Mouse (Mus musculus): ENCODE data around the gene Dlk1. TPM values are rescaled to one million over a fixed set of nuclear protein-coding genes. Genes with fewer than 3 reads are reported as not detected.

The Dlk1 gene
- total and polyA plus RNA-seq, 2 experiments = 0.05 TPM; not detected in 1

DNA sequence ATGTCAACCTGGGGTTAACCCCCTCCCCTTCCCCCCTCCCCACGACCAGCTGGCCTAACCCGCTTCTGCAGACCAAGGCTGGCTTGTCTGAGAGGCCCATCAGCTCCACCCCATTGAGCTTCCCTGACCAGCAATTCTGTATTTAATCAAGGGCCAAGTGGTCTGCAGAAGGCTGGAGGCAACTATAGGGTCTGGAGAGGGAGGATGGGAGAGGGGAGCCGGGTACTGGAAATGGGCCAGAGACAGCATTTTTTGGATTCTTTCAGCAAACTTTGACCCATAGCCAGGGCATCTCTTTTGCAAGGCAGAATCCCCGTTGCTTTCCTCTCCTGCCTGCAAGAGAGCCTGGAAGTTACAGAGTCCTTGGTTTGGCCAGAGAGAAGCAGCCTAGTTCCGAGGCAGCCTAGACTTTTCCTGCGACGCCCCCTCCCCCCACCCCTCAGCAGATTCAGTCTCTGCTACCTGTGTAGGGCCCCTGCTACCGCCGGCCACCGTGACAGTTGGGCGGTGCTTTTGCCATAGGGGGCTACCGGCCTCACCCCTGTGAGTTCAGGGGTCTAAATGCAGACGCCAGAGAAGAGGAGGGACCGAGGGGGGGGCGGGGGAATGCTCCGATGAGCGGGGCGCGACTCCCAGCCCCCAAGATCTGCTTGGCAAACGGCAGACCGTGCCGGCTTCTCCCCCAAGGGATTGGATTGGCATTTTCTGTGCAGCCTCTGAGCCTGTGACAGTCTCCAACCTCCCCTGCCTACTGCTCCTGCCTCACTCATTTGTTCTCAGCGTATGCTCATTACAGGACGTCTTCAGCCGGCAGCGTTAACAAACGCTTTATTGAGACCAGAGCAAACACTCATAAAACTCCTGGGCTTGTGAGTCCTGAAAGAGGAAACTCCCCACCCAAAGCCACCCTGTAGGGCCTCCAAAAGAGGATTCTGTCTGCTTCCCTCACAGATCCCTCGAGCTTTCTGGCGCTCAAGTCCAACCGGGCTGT lies 2.9 kb upstream of the Dlk1 start:
- 7% methylated on average over 30 of the region's 30 CpGs for WGBS
- TF ChIP-seq CTCF (IDR thresholded peaks at IDR 0.05; ENCODE audit: low read depth, low read length) = no peak
- TF ChIP-seq POLR2A (IDR thresholded peaks at IDR 0.05; ENCODE audit: extremely low read depth, insufficient read depth, low read length) = no peak
- H3K4me3 ChIP-seq (ENCODE audit: insufficient read depth, low read depth, low read length) = no peak overlapping the region
- DNase-seq (ENCODE audit: extremely low read depth, low read depth, low spot score) = no peak
- H3K79me2 ChIP-seq (ENCODE audit: control insufficient read depth, insufficient read depth, low read length) = no peaks in the 10 kb centered on the region
- H3K36me3 ChIP-seq (ENCODE audit: control insufficient read depth, insufficient read depth, low read length) = no peaks in the 10 kb centered on the region
- peaks cover 4% of the 10 kb centered on the region; the same call in 1 of the 2 replicates for H3K27me3 ChIP-seq (ENCODE audit: control insufficient read depth, insufficient read depth, low read length)
- H3K4me1 ChIP-seq (ENCODE audit: control insufficient read depth, insufficient read depth, low read length) = no peaks in the 10 kb centered on the region
- H3K27ac ChIP-seq (replicated peaks; ENCODE audit: insufficient read depth, low read depth, low read length) = no peak overlapping the region
- H3K9ac ChIP-seq (ENCODE audit: low read depth, low read length) = no peak overlapping the region

DNA sequence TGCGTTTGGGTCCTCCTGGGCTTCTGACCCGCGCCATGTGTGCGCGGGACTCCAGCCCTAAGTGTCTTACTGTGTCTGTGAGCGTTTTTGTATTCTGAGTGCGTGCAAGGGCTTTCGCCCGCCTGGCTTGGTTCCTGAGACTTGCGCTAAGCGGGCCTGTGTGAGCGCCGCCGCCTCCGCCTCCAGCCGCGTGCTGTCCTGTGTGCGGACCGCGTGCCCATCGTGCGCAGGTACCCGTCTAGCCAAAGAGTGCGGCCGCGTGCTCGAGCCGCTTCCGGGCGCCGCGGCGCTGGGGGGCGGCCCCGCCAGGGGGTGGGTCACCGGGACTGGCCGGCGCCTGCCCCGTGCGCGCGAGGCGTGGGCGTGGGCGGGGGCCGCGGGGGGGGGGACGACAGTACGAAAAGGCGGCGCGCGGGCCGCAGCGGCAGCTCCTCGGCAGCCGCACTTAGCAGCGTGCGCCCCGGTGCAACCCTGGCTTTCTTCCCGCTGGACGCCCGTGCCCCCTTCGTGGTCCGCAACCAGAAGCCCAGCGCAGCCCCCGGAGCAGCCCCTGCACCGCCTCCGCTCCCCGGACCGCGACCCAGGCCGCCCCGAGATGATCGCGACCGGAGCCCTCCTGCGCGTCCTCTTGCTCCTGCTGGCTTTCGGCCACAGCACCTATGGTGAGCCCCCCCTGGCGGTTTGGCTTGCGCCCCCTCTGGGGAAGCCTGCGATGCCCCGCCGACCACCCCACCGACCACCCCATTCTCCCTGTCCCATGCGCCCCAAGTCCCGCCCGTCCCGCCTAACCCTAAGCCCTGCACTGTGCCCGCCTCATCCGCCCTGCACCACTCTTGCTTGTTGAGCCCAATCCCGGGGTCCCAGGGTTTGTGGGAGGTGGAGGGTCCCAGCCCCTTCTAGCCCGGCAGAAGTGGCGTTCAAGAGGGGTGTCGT lies 708 bp downstream of the Dlk1 start:
- H3K4me1 ChIP-seq (ENCODE audit: control insufficient read depth, insufficient read depth, low read length) = no peaks in the 10 kb centered on the region
- H3K4me3 ChIP-seq (ENCODE audit: insufficient read depth, low read depth, low read length) = no peak overlapping the region
- H3K79me2 ChIP-seq (ENCODE audit: control insufficient read depth, insufficient read depth, low read length) = no peaks in the 10 kb centered on the region
- H3K27me3 ChIP-seq (ENCODE audit: control insufficient read depth, insufficient read depth, low read length) = peaks cover 4% of the 10 kb centered on the region; the same call in 1 of the 2 replicates
- no peak for DNase-seq (ENCODE audit: extremely low read depth, low read depth, low spot score)
- H3K27ac ChIP-seq (replicated peaks; ENCODE audit: insufficient read depth, low read depth, low read length) = no peak overlapping the region
- H3K9ac ChIP-seq (ENCODE audit: low read depth, low read length) = no peak overlapping the region
- H3K36me3 ChIP-seq (ENCODE audit: control insufficient read depth, insufficient read depth, low read length) = no peaks in the 10 kb centered on the region
- TF ChIP-seq POLR2A (IDR thresholded peaks at IDR 0.05; ENCODE audit: extremely low read depth, insufficient read depth, low read length) (no peak), CTCF (IDR thresholded peaks at IDR 0.05; ENCODE audit: low read depth, low read length) (no peak)
- 6% methylated on average over 80 of the region's 96 CpGs for WGBS

DNA sequence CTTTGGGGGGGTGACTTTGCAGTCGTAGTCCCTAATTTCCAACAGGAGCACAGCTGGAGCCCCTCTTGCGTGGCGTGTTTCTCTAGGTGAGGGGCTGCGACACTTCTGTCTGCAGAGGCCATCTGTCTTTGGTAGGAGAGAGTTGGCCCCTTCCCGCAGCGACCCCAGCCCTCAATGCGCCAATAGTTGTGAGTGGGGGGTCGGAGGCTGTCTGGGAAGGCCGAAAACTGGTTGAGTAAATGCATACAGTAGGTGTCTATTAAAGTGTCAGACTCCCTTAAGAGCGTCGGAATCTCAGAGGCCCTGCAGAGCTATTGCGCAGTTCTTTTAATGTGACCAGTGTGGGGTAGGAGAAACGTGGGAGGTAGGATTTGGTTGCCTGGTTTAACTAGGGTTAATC lies 1.5 kb downstream of the Dlk1 start:
- Histone ChIP-seq H3K4me1 (ENCODE audit: control insufficient read depth, insufficient read depth, low read length) (no peaks in the 10 kb centered on the region), H3K27ac (replicated peaks; ENCODE audit: insufficient read depth, low read depth, low read length) (no peak overlapping the region), H3K9ac (ENCODE audit: low read depth, low read length) (no peak overlapping the region), H3K79me2 (ENCODE audit: control insufficient read depth, insufficient read depth, low read length) (no peaks in the 10 kb centered on the region), H3K4me3 (ENCODE audit: insufficient read depth, low read depth, low read length) (no peak overlapping the region), H3K36me3 (ENCODE audit: control insufficient read depth, insufficient read depth, low read length) (no peaks in the 10 kb centered on the region), H3K27me3 (ENCODE audit: control insufficient read depth, insufficient read depth, low read length) (peaks cover 4% of the 10 kb centered on the region; the same call in 1 of the 2 replicates)
- TF ChIP-seq POLR2A (IDR thresholded peaks at IDR 0.05; ENCODE audit: extremely low read depth, insufficient read depth, low read length) (no peak), CTCF (IDR thresholded peaks at IDR 0.05; ENCODE audit: low read depth, low read length) (no peak)
- WGBS = 41% methylated on average over 13 of the region's 13 CpGs
- no peak for DNase-seq (ENCODE audit: extremely low read depth, low read depth, low spot score)

DNA sequence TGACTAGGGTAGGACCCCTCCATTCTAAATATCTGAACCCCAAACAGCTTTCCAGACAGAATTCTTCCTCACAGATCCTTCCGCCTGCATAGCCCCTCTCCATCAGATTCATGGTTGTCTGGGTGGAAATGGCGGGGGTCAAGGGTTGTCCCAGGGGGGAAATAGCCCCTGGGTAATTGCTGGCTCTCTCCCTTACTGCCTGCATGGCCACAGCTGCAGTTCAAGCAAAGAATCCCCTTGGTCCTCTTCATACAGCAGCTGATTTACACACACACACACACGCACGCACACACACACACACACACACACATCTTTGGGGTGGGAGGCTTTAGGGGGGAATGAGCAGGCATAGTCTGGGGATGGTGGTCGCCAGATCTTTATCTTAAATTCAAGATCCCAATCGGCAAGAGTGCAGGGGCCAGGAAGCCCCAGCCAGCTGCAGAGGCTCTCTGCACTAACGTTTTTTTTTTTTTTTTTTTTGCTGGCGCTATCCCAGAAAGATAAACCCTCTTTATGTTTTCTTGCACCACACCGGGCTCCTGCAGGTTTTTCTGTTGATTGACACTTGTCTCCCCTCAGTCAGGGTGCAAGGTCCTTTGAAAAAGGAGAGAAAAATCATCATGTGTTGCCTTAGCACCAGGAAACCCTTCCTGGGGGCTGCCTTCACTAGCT lies 4.0 kb downstream of the Dlk1 start:
- Histone ChIP-seq H3K4me3 (ENCODE audit: insufficient read depth, low read depth, low read length) (no peak overlapping the region), H3K79me2 (ENCODE audit: control insufficient read depth, insufficient read depth, low read length) (no peaks in the 10 kb centered on the region), H3K27ac (replicated peaks; ENCODE audit: insufficient read depth, low read depth, low read length) (no peak overlapping the region), H3K4me1 (ENCODE audit: control insufficient read depth, insufficient read depth, low read length) (no peaks in the 10 kb centered on the region), H3K9ac (ENCODE audit: low read depth, low read length) (no peak overlapping the region), H3K27me3 (ENCODE audit: control insufficient read depth, insufficient read depth, low read length) (peaks cover 11% of the 10 kb centered on the region), H3K36me3 (ENCODE audit: control insufficient read depth, insufficient read depth, low read length) (no peaks in the 10 kb centered on the region)
- no peak for DNase-seq (ENCODE audit: extremely low read depth, low read depth, low spot score)
- TF ChIP-seq POLR2A (IDR thresholded peaks at IDR 0.05; ENCODE audit: extremely low read depth, insufficient read depth, low read length) = no peak
- TF ChIP-seq CTCF (IDR thresholded peaks at IDR 0.05; ENCODE audit: low read depth, low read length) = no peak
- WGBS = 41% methylated on average over 9 of the region's 9 CpGs

DNA sequence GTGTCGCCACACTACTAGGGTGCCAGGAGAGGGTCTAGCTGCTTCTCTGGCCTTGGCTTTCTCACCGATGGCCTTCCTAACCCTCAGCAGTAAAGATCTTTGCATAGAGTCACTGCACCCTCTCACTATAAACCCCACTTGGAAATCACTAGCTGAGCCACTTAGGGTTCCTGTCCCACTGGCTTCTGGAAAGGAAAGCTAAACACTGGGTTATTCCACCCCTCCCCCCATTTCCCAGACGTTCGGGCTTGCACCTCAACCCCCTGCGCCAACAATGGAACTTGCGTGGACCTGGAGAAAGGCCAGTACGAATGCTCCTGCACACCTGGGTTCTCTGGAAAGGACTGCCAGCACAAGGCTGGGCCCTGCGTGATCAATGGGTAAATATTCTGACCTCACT lies 5.2 kb downstream of the Dlk1 start:
- no peaks in the 10 kb centered on the region for H3K36me3 ChIP-seq (ENCODE audit: control insufficient read depth, insufficient read depth, low read length)
- H3K27me3 ChIP-seq (ENCODE audit: control insufficient read depth, insufficient read depth, low read length) = peaks cover 11% of the 10 kb centered on the region
- no peaks in the 10 kb centered on the region for H3K79me2 ChIP-seq (ENCODE audit: control insufficient read depth, insufficient read depth, low read length)
- WGBS = 48% methylated on average over 8 of the region's 8 CpGs
- H3K4me1 ChIP-seq (ENCODE audit: control insufficient read depth, insufficient read depth, low read length) = no peaks in the 10 kb centered on the region
- TF ChIP-seq CTCF (IDR thresholded peaks at IDR 0.05; ENCODE audit: low read depth, low read length) (no peak), POLR2A (IDR thresholded peaks at IDR 0.05; ENCODE audit: extremely low read depth, insufficient read depth, low read length) (no peak)
- H3K27ac ChIP-seq (replicated peaks; ENCODE audit: insufficient read depth, low read depth, low read length) = no peak overlapping the region
- H3K9ac ChIP-seq (ENCODE audit: low read depth, low read length) = no peak overlapping the region
- no peak for DNase-seq (ENCODE audit: extremely low read depth, low read depth, low spot score)
- H3K4me3 ChIP-seq (ENCODE audit: insufficient read depth, low read depth, low read length) = no peak overlapping the region

Data from liver, adult 2 months (tissue).